In the genomic region with DNA sequence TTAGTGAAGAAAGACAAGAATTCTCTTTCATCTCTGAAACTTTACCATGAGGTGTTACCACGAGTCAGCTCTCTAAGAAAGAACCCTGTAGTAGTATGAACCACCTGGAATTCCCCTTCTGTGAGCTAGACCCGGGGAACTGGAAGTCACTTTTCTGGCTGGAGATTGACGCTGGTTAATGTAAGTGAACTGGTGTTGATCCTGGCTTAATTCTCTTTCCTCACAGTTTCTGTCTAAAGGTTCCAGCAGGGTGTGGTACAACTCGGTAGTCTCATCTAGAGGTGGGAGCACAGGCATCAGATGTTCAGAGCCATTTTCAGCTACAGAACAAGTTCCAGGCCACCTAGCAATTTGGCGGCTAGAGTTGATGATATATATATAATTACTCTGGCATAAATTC, we compare ENCODE assay signal across 1 mouse cellular context.
TF ChIP-seq lines count a peak whose summit lies in the region.

No protein-coding gene starts in this region.

TF ChIP-seq in CH12.LX, 34 proteins besides CTCF, POLR2A, EP300 and RAD21 (continued from another document):
- no peak for TF ChIP-seq NRF1 (IDR thresholded peaks at IDR 0.05; ENCODE audit: low read depth, low read length)
- no peak; the same call in 1 of the 2 replicates for TF ChIP-seq JUND (conservative IDR thresholded peaks at IDR 0.05; ENCODE audit: low read depth, low read length)
- TF ChIP-seq E2F4 (IDR thresholded peaks at IDR 0.05; ENCODE audit: insufficient replicate concordance, low read depth, low read length) = no peak
- TF ChIP-seq MEF2A (IDR thresholded peaks at IDR 0.05; ENCODE audit: borderline replicate concordance, low read depth, low read length) = peak; percentile 14; the same call in 1 of the 2 replicates
- no peak for TF ChIP-seq ZKSCAN1 (IDR thresholded peaks at IDR 0.05; ENCODE audit: borderline replicate concordance, low read depth, low read length)
- TF ChIP-seq KAT2A (IDR thresholded peaks at IDR 0.05; ENCODE audit: insufficient replicate concordance, low read length) = no peak
- TF ChIP-seq MAZ (IDR thresholded peaks at IDR 0.05; ENCODE audit: low read depth, low read length) = no peak
- TF ChIP-seq CHD1 (IDR thresholded peaks at IDR 0.05; ENCODE audit: low read depth, low read length) = no peak
- TF ChIP-seq TCF12 (IDR thresholded peaks at IDR 0.05; ENCODE audit: low read depth, low read length) = peak; percentile 31; the same call in 1 of the 2 replicates
- TF ChIP-seq ZMIZ1 (IDR thresholded peaks at IDR 0.05; ENCODE audit: low read depth, low read length) = no peak
- TF ChIP-seq MAFK (IDR thresholded peaks at IDR 0.05; ENCODE audit: insufficient replicate concordance, low read length) = no peak
- TF ChIP-seq MAX (IDR thresholded peaks at IDR 0.05; ENCODE audit: low read length) = peak; percentile 70; the same call in 1 of the 2 replicates
- no peak for TF ChIP-seq MXI1 (IDR thresholded peaks at IDR 0.05; ENCODE audit: low read depth, low read length)
- no peak for TF ChIP-seq POLR2AphosphoS2 (IDR thresholded peaks at IDR 0.05; ENCODE audit: low read depth, low read length)
- no peak for TF ChIP-seq RCOR1 (conservative IDR thresholded peaks at IDR 0.05; ENCODE audit: low read depth, low read length)
- no peak for TF ChIP-seq ELF1 (IDR thresholded peaks at IDR 0.05; ENCODE audit: low read depth, low read length)
- peak; percentile 93 for TF ChIP-seq MYC (IDR thresholded peaks at IDR 0.05; ENCODE audit: low read depth, low read length)
- no peak for TF ChIP-seq ZNF384 (IDR thresholded peaks at IDR 0.05; ENCODE audit: low read depth, low read length)
- no peak for TF ChIP-seq USF2 (conservative IDR thresholded peaks at IDR 0.05; ENCODE audit: low read depth, low read length)
- no peak for TF ChIP-seq ETS1 (conservative IDR thresholded peaks at IDR 0.05; ENCODE audit: low read depth, low read length)
- TF ChIP-seq TBP (conservative IDR thresholded peaks at IDR 0.05; ENCODE audit: low read depth, low read length) = peak; percentile 58; the same call in 1 of the 2 replicates
- no peak for TF ChIP-seq UBTF (IDR thresholded peaks at IDR 0.05; ENCODE audit: low read depth, low read length)
- TF ChIP-seq PAX5 (IDR thresholded peaks at IDR 0.05; ENCODE audit: low read length) = no peak
- TF ChIP-seq USF1 (IDR thresholded peaks at IDR 0.05; ENCODE audit: low read depth, low read length) = no peak
- no peak for TF ChIP-seq SIN3A (IDR thresholded peaks at IDR 0.05; ENCODE audit: low read length)
- TF ChIP-seq JUN (IDR thresholded peaks at IDR 0.05; ENCODE audit: insufficient read depth, low read depth, low read length) = no peak
- TF ChIP-seq GABPA (IDR thresholded peaks at IDR 0.05; ENCODE audit: insufficient replicate concordance, low read depth, low read length) = no peak
- no peak for TF ChIP-seq SMC3 (IDR thresholded peaks at IDR 0.05; ENCODE audit: low read depth, low read length)
